Mouse (Mus musculus) kidney, postnatal 0 days (tissue): ENCODE results near the gene 1700109H08Rik. TPM values are rescaled to one million over a fixed set of nuclear protein-coding genes. Genes with fewer than 3 reads are reported as not detected.
A peak's percentile ranks its signal among the peaks of the same experiment; 100 is the strongest.
"Not testable (repeated sequence)": the region's sequence is repeated elsewhere in the genome, so short reads cannot be mapped to it uniquely, and the experiment has no call there.

Experiments
- ATAC-seq: fragments of 200-750 bp; cut with Nextera tagmentation; replicated peaks from 2 replicates; pipeline ENCODE4 v1.8.0; 2017; ENCODE audit warnings: low read depth, moderate number of reproducible peaks, moderate TSS enrichment, moderate library complexity; ENCODE audit not compliant: low FRiP score
- DNase-seq: peaks from one replicate; pipeline ENCODE4 v3.0.0-alpha.2; 2016; ENCODE audit warnings: low spot score
- H3K27ac ChIP-seq: fragments of 300-500 bp; sonication (generic); 2 replicates; pipeline ENCODE4 v1.5.1; 2014; ENCODE audit warnings: mild to moderate bottlenecking
- H3K27me3 ChIP-seq: fragments of 300-500 bp; sonication (generic); 2 replicates; pipeline ENCODE4 v1.6.1; 2014; ENCODE audit warnings: low read length, mixed read lengths; ENCODE audit not compliant: insufficient read depth
- H3K36me3 ChIP-seq: fragments of 300-500 bp; sonication (generic); 2 replicates; pipeline ENCODE4 v1.6.1; 2014; ENCODE audit warnings: low read length, mixed read lengths; ENCODE audit not compliant: insufficient read depth
- H3K4me1 ChIP-seq: fragments of 300-500 bp; sonication (generic); replicated peaks from 2 replicates; pipeline ENCODE4 v1.6.1; 2014; ENCODE audit warnings: antibody characterized with exemption, low read length, mixed read lengths; ENCODE audit not compliant: insufficient read depth
- H3K4me2 ChIP-seq: fragments of 300-500 bp; sonication (generic); 2 replicates; pipeline ENCODE4 v1.6.1; 2014; ENCODE audit warnings: mild to moderate bottlenecking, low read length, moderate library complexity, mixed read lengths
- H3K4me3 ChIP-seq: fragments of 300-500 bp; sonication (generic); replicated peaks from 2 replicates; pipeline ENCODE4 v1.5.1; 2014; ENCODE audit warnings: low read depth, low read length
- H3K9ac ChIP-seq: fragments of 300-500 bp; sonication (generic); 2 replicates; pipeline ENCODE4 v1.6.1; 2014; ENCODE audit warnings: low read depth, low read length
- H3K9me3 ChIP-seq: fragments of 300-500 bp; sonication (generic); replicated peaks from 2 replicates; pipeline ENCODE4 v1.6.1; 2016; ENCODE audit warnings: low read length, inconsistent platforms, mixed read lengths
- CTCF ChIP-seq: IDR thresholded peaks from 2 replicates; pipeline ENCODE4 v1.5.1; 2016; ENCODE audit warnings: antibody characterized with exemption, low read depth, mild to moderate bottlenecking, moderate library complexity
- WGBS: fragments of 180-500 bp; shearing (Covaris S2); extraction: QIAGEN DNeasy Blood & Tissue Kit; methylation state at CpG from one replicate; pipeline ENCODE4 v1.1.7; 2014; 5-methylcytosine and 5-hydroxymethylcytosine counted together
- polyA plus RNA-seq: library from polyadenylated mRNA; unstranded; fragments of >200 nt; fragmentation: Nextera tagmentation; extraction: Ambion mirVana; gene quantifications from 2 replicates; pipeline ENCODE4 v1.2.1, GENCODE M21; 2015

Gene 1700109H08Rik
- polyA plus RNA-seq, 1 experiment from 2014 or later, result 0.62 TPM

- Histone ChIP-seq H3K4me1 (no peaks in the 10 kb centered on the region), H3K4me3 (peak overlapping the region; percentile 81), H3K36me3 (no peaks in the 10 kb centered on the region), H3K9me3 (no peaks in the 10 kb centered on the region), H3K9ac (0 out of 2 replicates have a peak overlapping the region, but pooled peaks have one; percentile 69), H3K4me2 (peak overlapping the region; percentile 91), H3K27ac (no peak overlapping the region), H3K27me3 (no peaks in the 10 kb centered on the region)
- ATAC-seq (no peak), DNase-seq (no peak)
- TF ChIP-seq CTCF, result no peak
These were observed 25.8 kb downstream of the 1700109H08Rik start for GRCm38 (mm10) chr5:3597171-3597570.

- Histone ChIP-seq H3K4me3 (no peak overlapping the region), H3K4me1 (no peaks in the 10 kb centered on the region), H3K36me3 (no peaks in the 10 kb centered on the region), H3K9ac (no peak overlapping the region), H3K9me3 (no peaks in the 10 kb centered on the region), H3K27me3 (no peaks in the 10 kb centered on the region), H3K4me2 (no peak overlapping the region), H3K27ac (no peak overlapping the region)
- TF ChIP-seq CTCF, result no peak
- ATAC-seq, result no peak
- WGBS, result 79% methylated on average over 5 of the region's 5 CpGs
- no peak for DNase-seq
These were observed 27.4 kb downstream of the 1700109H08Rik start for GRCm38 (mm10) chr5:3598766-3599165.

DNA sequence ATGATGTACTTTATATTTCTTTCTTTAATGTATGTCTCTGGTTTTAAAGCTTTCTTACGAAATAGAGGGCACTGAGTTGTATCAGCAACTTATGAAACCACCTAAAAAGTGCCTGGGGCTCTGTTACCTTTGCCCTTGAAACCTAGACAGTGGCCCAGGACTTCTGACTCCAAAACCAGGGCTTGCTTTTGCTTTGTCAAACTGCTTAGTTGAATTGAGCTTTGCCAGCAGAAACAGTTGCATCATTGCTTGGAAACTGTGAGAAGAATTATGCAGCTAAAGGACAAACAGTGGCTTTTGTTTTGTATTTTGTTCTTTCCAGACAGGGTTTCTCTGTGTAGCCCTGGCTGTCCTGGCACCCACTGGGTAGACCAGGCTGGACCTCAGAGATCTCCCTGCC is 28.9 kb downstream of the 1700109H08Rik start:
- ATAC-seq (no peak), DNase-seq (no peak)
- Histone ChIP-seq H3K27ac (no peak overlapping the region), H3K9ac (no peak overlapping the region), H3K4me2 (no peak overlapping the region), H3K27me3 (no peaks in the 10 kb centered on the region), H3K9me3 (no peaks in the 10 kb centered on the region), H3K36me3 (no peaks in the 10 kb centered on the region), H3K4me3 (no peak overlapping the region), H3K4me1 (no peaks in the 10 kb centered on the region)
- no peak for TF ChIP-seq CTCF
- 86% methylated on average over 1 of the region's 1 CpGs for WGBS

DNA sequence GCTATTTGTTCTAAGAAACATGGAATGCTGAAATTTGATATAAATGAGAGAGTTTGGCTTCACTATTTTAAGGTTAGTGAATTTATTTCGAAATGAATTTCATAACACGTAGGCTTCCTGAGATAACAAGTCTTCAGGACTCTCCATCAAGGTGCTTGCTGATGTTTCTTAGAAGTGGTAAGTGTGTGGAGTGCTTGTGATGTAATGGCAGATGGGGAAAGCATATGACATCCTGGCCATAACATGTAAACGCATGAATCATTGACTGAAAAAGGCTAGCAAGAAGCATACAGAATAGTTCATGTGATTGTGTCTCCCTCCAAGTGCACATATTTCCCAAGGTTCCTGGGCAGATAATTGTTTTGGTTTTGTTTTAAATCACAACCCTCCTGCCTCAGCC is 29.4 kb downstream of the 1700109H08Rik start:
- Histone ChIP-seq H3K4me2 (no peak overlapping the region), H3K36me3 (0 out of 2 replicates have a peak, but pooled peaks cover 4% of the 10 kb centered on the region), H3K4me3 (no peak overlapping the region), H3K4me1 (no peaks in the 10 kb centered on the region), H3K9ac (no peak overlapping the region), H3K27ac (no peak overlapping the region), H3K9me3 (no peaks in the 10 kb centered on the region), H3K27me3 (no peaks in the 10 kb centered on the region)
- no peak for TF ChIP-seq CTCF
- no peak for ATAC-seq
- no peak for DNase-seq
- 87% methylated on average over 3 of the region's 3 CpGs for WGBS

DNA sequence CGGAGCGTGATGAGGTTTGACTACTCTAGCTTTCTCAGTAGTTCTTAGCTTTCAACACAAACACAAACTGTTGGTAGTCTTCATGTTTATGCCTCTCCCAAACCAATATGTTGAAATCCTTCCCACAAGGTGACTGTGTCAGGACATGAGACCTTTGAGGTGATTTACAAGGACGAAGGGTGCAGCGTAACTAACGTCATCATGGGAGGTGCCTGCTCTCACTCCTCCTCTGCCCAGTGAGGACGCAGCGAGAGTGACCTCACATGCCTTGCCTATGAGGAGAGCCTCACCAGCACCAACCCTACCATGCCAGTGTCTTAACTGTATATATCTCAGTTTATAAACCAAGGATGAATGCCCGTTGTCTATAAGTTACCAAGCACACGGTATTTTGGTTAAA is 35.7 kb downstream of the 1700109H08Rik start:
- 94% methylated on average over 9 of the region's 9 CpGs for WGBS
- Histone ChIP-seq H3K4me2 (no peak overlapping the region), H3K27me3 (no peaks in the 10 kb centered on the region), H3K4me3 (no peak overlapping the region), H3K9me3 (no peaks in the 10 kb centered on the region), H3K36me3 (0 out of 2 replicates have a peak, but pooled peaks cover 17% of the 10 kb centered on the region), H3K27ac (no peak overlapping the region), H3K4me1 (no peaks in the 10 kb centered on the region), H3K9ac (no peak overlapping the region)
- no peak for TF ChIP-seq CTCF
- no peak for ATAC-seq
- no peak for DNase-seq

DNA sequence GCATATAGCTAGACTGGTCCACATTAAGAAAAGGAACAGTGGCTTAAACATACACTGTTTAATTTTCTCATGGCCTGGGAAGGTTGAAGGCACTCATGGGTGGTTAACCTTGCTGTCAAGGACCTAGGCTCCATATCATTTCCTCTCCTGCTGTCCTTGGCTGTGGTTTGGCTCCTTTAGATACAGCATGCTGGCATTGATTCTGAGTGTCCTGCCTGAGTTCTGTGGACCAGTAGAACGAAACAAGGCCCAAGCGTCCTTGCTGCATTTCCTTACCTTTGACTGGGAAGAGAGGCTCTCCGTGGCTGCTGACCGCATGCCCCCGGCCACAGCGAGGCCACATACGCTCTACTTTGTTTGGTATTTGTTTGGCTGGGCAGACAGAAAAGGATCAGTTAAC is 37.9 kb downstream of the 1700109H08Rik start:
- H3K9me3 ChIP-seq, result no peaks in the 10 kb centered on the region
- no peak for ATAC-seq

GRCm38 (mm10) chr5:3611835-3612234 is 40.5 kb downstream of the 1700109H08Rik start:
- H3K9me3 ChIP-seq, H3K4me2 ChIP-seq, H3K9ac ChIP-seq, H3K27me3 ChIP-seq, H3K4me1 ChIP-seq, H3K4me3 ChIP-seq, H3K27ac ChIP-seq, ATAC-seq, DNase-seq: not testable (repeated sequence)
- TF ChIP-seq CTCF, result peak; percentile 7; the same call in 1 of the 2 replicates
- 92% methylated on average over 2 of the region's 2 CpGs for WGBS
- H3K36me3 ChIP-seq, result 0 out of 2 replicates have a peak, but pooled peaks cover 18% of the 10 kb centered on the region

More for the DNA sequence above, 37.9 kb downstream of the 1700109H08Rik start:
- TF ChIP-seq CTCF, result no peak
- WGBS, result 94% methylated on average over 7 of the region's 7 CpGs
- Histone ChIP-seq H3K4me2 (no peak overlapping the region), H3K27me3 (no peaks in the 10 kb centered on the region), H3K36me3 (0 out of 2 replicates have a peak, but pooled peaks cover 24% of the 10 kb centered on the region), H3K9ac (no peak overlapping the region), H3K4me1 (no peaks in the 10 kb centered on the region), H3K4me3 (no peak overlapping the region), H3K27ac (no peak overlapping the region)
- no peak for DNase-seq
